Mouse (Mus musculus): ENCODE results near the gene Cep85l. TPM values are rescaled to one million over a fixed set of nuclear protein-coding genes. Genes with fewer than 3 reads are reported as not detected.

The Cep85l gene
- polyA plus RNA-seq, 1 experiment = 7.8 TPM

- H3K4me1 ChIP-seq (ENCODE audit: control insufficient read depth, insufficient read depth, insufficient read length, low read length) = peaks cover 8% of the 10 kb centered on the region
- H3K27ac ChIP-seq (replicated peaks; ENCODE audit: low read depth, low read length) = peak overlapping the region; percentile 44; the same call in 1 of the 2 replicates
- H3K4me3 ChIP-seq (ENCODE audit: insufficient read depth, low read depth, low read length) = peak overlapping the region; percentile 50
These were observed 2.7 kb downstream of the Cep85l start for GRCm38 (mm10) chr10:53377096-53377495.

GRCm38 (mm10) chr10:53373885-53374578, 5.7 kb downstream of the Cep85l start:
- H3K27ac ChIP-seq (replicated peaks; ENCODE audit: low read depth, low read length) = no peak overlapping the region
- H3K4me1 ChIP-seq (ENCODE audit: control insufficient read depth, insufficient read depth, insufficient read length, low read length) = peaks cover 8% of the 10 kb centered on the region
- H3K4me3 ChIP-seq (ENCODE audit: insufficient read depth, low read depth, low read length) = no peak overlapping the region

- H3K4me1 ChIP-seq (ENCODE audit: control insufficient read depth, insufficient read depth, insufficient read length, low read length) = peaks cover 3% of the 10 kb centered on the region
- H3K27ac ChIP-seq (replicated peaks; ENCODE audit: low read depth, low read length) = no peak overlapping the region
- no peak overlapping the region for H3K4me3 ChIP-seq (ENCODE audit: insufficient read depth, low read depth, low read length)
These were observed 12.5 kb downstream of the Cep85l start for GRCm38 (mm10) chr10:53367265-53367664.

GRCm38 (mm10) chr10:53364311-53364710, 15.4 kb downstream of the Cep85l start:
- H3K4me3 ChIP-seq (ENCODE audit: insufficient read depth, low read depth, low read length) = no peak overlapping the region
- H3K27ac ChIP-seq (replicated peaks; ENCODE audit: low read depth, low read length) = no peak overlapping the region
- peaks cover 8% of the 10 kb centered on the region for H3K4me1 ChIP-seq (ENCODE audit: control insufficient read depth, insufficient read depth, insufficient read length, low read length)

GRCm38 (mm10) chr10:53359016-53359415, 20.7 kb downstream of the Cep85l start:
- Histone ChIP-seq H3K4me1 (ENCODE audit: control insufficient read depth, insufficient read depth, insufficient read length, low read length) (peaks cover 7% of the 10 kb centered on the region), H3K4me3 (ENCODE audit: insufficient read depth, low read depth, low read length) (no peak overlapping the region), H3K27ac (replicated peaks; ENCODE audit: low read depth, low read length) (no peak overlapping the region)

- no peak overlapping the region for H3K27ac ChIP-seq (replicated peaks; ENCODE audit: low read depth, low read length)
- H3K4me3 ChIP-seq (ENCODE audit: insufficient read depth, low read depth, low read length) = no peak overlapping the region
- peaks cover 9% of the 10 kb centered on the region; the same call in 1 of the 2 replicates for H3K4me1 ChIP-seq (ENCODE audit: control insufficient read depth, insufficient read depth, insufficient read length, low read length)
These were observed 26.1 kb downstream of the Cep85l start for GRCm38 (mm10) chr10:53353665-53354064.

GRCm38 (mm10) chr10:53349254-53349653, 30.5 kb downstream of the Cep85l start:
- Histone ChIP-seq H3K4me1 (ENCODE audit: control insufficient read depth, insufficient read depth, insufficient read length, low read length) (peaks cover 7% of the 10 kb centered on the region), H3K27ac (replicated peaks; ENCODE audit: low read depth, low read length) (peak overlapping the region; percentile 39; the same call in 1 of the 2 replicates), H3K4me3 (ENCODE audit: insufficient read depth, low read depth, low read length) (no peak overlapping the region)

GRCm38 (mm10) chr10:53347787-53348755, 31.7 kb downstream of the Cep85l start:
- H3K27ac ChIP-seq (replicated peaks; ENCODE audit: low read depth, low read length) = peak overlapping the region; percentile 10; the same call in 1 of the 2 replicates
- no peak overlapping the region for H3K4me3 ChIP-seq (ENCODE audit: insufficient read depth, low read depth, low read length)
- H3K4me1 ChIP-seq (ENCODE audit: control insufficient read depth, insufficient read depth, insufficient read length, low read length) = peaks cover 7% of the 10 kb centered on the region

- Histone ChIP-seq H3K4me3 (ENCODE audit: insufficient read depth, low read depth, low read length) (no peak overlapping the region), H3K4me1 (ENCODE audit: control insufficient read depth, insufficient read depth, insufficient read length, low read length) (peaks cover 7% of the 10 kb centered on the region), H3K27ac (replicated peaks; ENCODE audit: low read depth, low read length) (no peak overlapping the region)
These were observed 32.8 kb downstream of the Cep85l start for GRCm38 (mm10) chr10:53346916-53347315.

GRCm38 (mm10) chr10:53346506-53346905, 33.2 kb downstream of the Cep85l start:
- Histone ChIP-seq H3K4me1 (ENCODE audit: control insufficient read depth, insufficient read depth, insufficient read length, low read length) (peaks cover 7% of the 10 kb centered on the region), H3K27ac (replicated peaks; ENCODE audit: low read depth, low read length) (no peak overlapping the region), H3K4me3 (ENCODE audit: insufficient read depth, low read depth, low read length) (no peak overlapping the region)

GRCm38 (mm10) chr10:53345508-53345907, 34.2 kb downstream of the Cep85l start:
- no peak overlapping the region for H3K27ac ChIP-seq (replicated peaks; ENCODE audit: low read depth, low read length)
- H3K4me1 ChIP-seq (ENCODE audit: control insufficient read depth, insufficient read depth, insufficient read length, low read length) = peaks cover 7% of the 10 kb centered on the region
- no peak overlapping the region for H3K4me3 ChIP-seq (ENCODE audit: insufficient read depth, low read depth, low read length)

GRCm38 (mm10) chr10:53343865-53344264, 35.9 kb downstream of the Cep85l start:
- Histone ChIP-seq H3K4me3 (ENCODE audit: insufficient read depth, low read depth, low read length) (no peak overlapping the region), H3K4me1 (ENCODE audit: control insufficient read depth, insufficient read depth, insufficient read length, low read length) (peaks cover 4% of the 10 kb centered on the region), H3K27ac (replicated peaks; ENCODE audit: low read depth, low read length) (no peak overlapping the region)

GRCm38 (mm10) chr10:53343384-53343783, 36.4 kb downstream of the Cep85l start:
- Histone ChIP-seq H3K27ac (replicated peaks; ENCODE audit: low read depth, low read length) (no peak overlapping the region), H3K4me1 (ENCODE audit: control insufficient read depth, insufficient read depth, insufficient read length, low read length) (peaks cover 2% of the 10 kb centered on the region), H3K4me3 (ENCODE audit: insufficient read depth, low read depth, low read length) (no peak overlapping the region)

GRCm38 (mm10) chr10:53342166-53342728, 37.5 kb downstream of the Cep85l start:
- Histone ChIP-seq H3K4me1 (ENCODE audit: control insufficient read depth, insufficient read depth, insufficient read length, low read length) (peaks cover 2% of the 10 kb centered on the region), H3K27ac (replicated peaks; ENCODE audit: low read depth, low read length) (no peak overlapping the region), H3K4me3 (ENCODE audit: insufficient read depth, low read depth, low read length) (no peak overlapping the region)

- peaks cover 2% of the 10 kb centered on the region for H3K4me1 ChIP-seq (ENCODE audit: control insufficient read depth, insufficient read depth, insufficient read length, low read length)
- no peak overlapping the region for H3K27ac ChIP-seq (replicated peaks; ENCODE audit: low read depth, low read length)
- no peak overlapping the region for H3K4me3 ChIP-seq (ENCODE audit: insufficient read depth, low read depth, low read length)
These were observed 38.3 kb downstream of the Cep85l start for GRCm38 (mm10) chr10:53341288-53341965.

Measured in brown adipose tissue, adult 24 weeks (tissue).